Mouse (Mus musculus): ENCODE results near the gene Dnah6.

Gene Dnah6

GRCm38 (mm10) chr6:73221189-73221957, at the start of gene Dnah6:
Gene Dnah6, minus strand, starts transcription at chr6:73221651.
- DNase-seq (ENCODE audit: low spot score in 2 of 2) = peak; percentile 92 to 95

DNA sequence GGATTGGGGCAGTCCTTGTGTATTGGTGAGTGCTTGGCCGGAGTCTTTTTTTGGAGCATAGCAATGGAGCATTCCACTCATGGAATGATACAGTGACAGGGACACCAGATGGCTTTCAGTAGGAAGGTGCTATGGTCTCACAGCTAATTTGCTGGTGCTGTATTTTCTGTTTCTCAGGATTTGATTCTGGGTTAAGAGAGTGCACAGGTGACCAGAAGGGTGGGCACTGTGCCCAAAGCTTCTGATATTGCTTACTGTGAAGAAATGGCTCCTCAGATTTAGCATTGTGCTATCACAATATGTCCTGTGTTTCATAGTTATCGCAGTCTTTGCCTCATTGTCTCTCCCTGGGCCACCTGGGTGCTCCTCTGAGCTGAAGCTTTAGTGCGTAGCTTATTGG, 47.9 kb upstream of the Dnah6 start:
- DNase-seq (ENCODE audit: low spot score in 2 of 2) = no peak

GRCm38 (mm10) chr6:73267738-73268311, 46.4 kb upstream of the Dnah6 start:
- DNase-seq (ENCODE audit: low spot score in 2 of 2) = no peak

DNA sequence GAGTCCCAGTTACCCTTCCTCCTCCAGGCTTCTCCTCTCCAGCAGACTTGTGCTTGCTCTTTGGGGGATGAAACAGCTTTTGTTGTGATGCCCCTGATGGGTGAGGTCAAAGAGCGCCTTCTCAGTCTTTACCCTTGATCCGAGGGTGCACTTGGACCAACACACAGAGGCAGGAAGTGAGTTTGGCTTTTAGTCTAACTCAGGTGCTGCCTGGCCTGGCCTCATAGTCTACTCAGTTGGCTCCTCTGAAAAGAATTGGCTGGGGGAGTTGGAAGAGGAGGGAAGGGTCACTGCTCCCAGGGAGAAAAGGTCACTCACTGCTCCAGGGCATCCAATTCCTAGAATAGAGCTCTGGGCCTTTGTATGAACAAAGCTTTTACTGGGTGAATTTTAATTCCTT, 43.4 kb upstream of the Dnah6 start:
- no peak for DNase-seq (ENCODE audit: low spot score in 2 of 2)

DNA sequence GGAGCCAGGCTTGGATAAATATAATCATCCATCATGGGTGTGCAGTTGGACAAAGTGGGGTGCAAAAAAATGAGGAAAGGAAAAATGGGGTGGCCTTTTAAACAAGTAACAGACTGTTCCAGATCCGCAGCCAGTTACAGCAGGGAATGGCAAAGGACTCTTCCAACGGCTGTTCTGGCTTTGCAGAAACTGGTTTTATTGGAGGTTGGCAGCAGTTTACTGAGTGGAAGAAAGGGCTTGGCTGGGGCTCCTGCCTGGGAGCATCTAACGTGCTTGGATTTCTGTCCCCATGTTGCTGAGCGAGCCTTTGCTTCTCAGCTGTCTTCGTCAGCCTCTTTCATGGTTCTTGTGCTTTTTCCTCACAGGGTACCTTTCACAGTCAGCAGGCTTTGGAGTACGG, 38.7 kb upstream of the Dnah6 start:
- no peak for DNase-seq (ENCODE audit: low spot score in 2 of 2)

DNA sequence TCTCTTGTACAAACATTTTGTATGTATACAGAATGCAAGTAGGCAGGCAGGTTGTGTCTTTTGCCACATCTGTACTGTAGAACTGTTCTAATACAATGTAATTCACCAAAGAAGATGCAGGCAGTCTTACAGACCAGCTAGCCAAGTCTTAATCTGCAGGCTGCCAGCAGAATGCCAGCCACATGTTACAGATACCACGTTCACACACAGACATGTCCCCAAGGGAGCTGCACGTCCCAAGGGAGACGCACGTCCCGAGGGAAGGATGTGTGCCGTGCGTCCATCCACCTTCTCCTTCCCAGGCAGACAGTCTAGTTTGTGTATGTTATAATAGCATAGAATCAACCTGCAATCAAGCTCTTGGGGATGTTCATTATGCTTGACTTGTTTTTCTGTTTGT, 35.6 kb upstream of the Dnah6 start:
- DNase-seq (ENCODE audit: low spot score in 2 of 2) = no peak

DNA sequence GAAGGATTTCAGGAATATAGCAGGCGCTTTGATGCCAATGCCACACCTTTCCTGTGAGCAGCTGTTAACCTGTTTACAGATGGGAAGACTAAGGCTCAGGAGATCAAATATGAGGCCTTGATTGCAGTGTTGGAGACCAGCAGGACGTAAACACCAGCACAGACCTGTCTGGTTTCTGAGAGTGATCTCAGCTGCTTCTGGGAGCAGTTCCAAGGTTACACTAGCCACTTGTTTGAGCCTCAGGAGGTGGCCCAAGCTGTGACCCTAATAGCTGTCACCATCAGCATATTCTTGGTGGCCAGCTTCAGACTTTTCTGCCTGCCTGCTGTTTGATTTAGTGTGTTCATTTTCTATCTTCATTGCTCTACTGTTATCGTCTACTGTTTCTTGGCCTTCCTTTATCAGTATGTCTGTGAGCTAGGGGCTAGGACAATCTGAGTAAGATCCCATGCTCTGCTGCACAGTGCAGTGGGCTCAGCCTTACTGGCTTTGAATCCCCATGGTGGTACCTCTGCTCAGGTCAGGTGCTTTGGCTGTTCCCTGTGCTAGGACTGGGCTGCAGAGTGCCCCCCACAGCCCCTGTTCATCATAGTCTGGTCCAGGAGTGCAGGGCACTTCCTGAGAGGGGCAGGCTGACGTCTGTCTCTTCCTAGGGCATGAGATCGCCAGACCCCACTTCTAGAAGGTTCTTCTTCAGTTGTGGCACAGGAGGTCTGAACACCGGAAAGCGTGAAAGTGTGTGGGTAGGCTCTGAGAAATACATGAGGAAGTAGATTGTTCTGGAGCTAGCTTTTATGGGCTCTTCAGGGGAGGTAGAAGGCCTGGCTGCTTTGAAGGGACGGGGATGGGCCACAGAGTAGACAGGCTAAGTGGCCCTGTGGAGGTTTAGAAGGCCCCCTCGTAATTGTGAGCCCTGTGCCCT, 33.1 kb upstream of the Dnah6 start:
- no peak for DNase-seq (ENCODE audit: low spot score in 2 of 2)

DNA sequence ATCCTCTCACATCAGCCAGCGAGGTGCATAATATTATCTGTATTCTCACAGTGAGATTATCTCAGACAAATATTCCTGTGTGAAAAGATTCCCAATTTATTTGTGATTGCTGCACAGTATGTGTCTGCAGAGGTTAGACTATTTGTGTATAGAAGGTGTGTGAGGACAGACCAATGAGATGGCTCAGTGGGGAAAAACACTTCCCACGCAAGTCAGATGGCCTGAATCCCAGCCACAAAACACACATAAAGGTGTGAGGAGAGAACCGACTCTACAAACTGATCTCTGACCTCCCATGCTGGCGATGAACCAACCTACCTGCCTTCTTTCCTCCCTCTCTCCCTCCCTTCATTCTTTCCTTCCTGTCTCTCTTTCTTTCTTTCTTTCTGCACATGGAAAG, 32.1 kb upstream of the Dnah6 start:
- no peak for DNase-seq (ENCODE audit: low spot score in 2 of 2)

DNA sequence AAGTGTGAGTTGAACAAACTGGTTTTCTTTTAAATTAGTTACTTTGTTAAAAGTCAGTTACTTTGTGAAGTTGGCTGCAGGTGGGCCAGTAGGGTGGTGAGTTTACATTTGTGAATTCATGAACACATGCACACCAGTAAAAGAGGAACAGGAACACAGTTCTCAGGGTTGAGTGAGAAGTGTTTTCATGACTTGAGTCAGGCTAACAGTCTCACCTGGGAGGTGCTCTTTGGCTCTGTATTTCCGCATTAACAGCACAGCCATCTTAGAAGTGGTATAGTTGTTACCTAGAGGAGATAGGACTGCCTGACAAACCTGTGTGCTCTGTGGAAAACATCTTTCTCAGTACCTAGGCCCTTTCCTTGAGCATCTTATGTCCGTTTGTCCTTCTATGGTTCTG, 31.6 kb upstream of the Dnah6 start:
- DNase-seq (ENCODE audit: low spot score in 2 of 2) = no peak

- no peak for DNase-seq (ENCODE audit: low spot score in 2 of 2)
These were observed 30.9 kb upstream of the Dnah6 start for GRCm38 (mm10) chr6:73252396-73252795.

GRCm38 (mm10) chr6:73251336-73251735, 29.9 kb upstream of the Dnah6 start:
- DNase-seq (ENCODE audit: low spot score in 2 of 2) = no peak

GRCm38 (mm10) chr6:73249851-73250250, 28.4 kb upstream of the Dnah6 start:
- no peak for DNase-seq (ENCODE audit: low spot score in 2 of 2)

- no peak for DNase-seq (ENCODE audit: low spot score in 2 of 2)
These were observed 27.6 kb upstream of the Dnah6 start for GRCm38 (mm10) chr6:73249049-73249422.

DNA sequence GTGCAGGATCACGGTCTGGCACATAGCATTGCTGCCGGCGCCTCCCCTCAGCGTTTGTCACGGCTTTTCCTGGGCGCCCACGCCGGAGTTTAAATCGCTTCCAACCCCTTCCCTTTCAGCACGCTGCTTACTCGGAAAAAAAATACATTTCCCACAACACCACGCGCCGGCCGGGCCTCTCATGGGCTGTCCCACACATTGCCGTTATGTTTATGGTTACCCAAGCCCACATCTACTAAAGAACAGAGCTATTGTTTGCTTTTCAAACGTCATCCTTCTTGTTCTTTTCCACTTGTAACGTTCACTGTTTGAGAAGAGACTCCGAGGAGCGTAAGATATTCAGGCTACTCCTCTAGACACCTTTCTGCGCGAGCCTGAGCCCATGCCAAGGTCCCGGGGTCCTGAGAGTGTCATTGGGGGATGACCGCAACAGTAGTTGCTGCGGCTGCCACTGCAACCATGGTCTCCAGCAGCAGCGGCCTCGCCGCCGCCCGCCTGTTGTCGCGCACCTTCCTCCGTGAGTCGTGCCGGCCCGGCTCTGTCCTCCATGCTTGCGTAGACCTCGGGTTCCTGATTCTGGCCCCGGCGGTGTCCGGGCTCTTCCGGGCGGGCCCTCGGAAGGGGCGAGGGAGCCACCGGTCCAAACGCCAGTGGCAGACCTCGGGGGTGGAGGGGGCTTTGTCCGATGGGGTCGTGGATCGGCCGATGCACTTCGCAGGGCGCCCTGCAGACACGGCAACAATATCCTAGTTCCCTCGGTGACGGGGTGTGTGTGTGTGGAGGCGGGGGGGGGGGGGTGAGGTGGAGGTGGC, 27.0 kb upstream of the Dnah6 start, which contains the start of gene Suclg1:
Gene Suclg1 (plus strand): TSS at position 146 of the 812 bp plus-strand sequence.
- DNase-seq (ENCODE audit: low spot score in 2 of 2) = peak; percentile 86 to 87

DNA sequence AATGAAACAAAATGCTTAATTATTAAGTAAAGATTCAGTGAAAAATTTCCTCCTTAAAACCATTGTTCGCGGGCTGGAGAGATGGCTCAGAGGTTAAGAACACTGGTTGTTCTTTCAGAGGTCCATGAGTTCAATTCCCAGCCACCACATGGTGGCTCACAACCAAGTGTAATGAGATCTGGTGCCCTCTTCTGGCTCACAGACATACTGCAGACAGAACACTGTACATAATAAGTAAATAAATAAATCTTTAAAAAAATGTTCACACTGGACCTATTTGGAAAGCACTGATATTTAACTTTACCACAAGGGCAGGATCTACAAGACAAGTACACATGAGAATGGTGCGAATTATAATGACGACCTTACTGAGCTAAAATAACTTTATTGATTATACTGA, 26.0 kb upstream of the Dnah6 start:
- DNase-seq (ENCODE audit: low spot score in 2 of 2) = no peak

- no peak for DNase-seq (ENCODE audit: low spot score in 2 of 2)
These were observed 25.4 kb upstream of the Dnah6 start for GRCm38 (mm10) chr6:73246821-73247220.

DNA sequence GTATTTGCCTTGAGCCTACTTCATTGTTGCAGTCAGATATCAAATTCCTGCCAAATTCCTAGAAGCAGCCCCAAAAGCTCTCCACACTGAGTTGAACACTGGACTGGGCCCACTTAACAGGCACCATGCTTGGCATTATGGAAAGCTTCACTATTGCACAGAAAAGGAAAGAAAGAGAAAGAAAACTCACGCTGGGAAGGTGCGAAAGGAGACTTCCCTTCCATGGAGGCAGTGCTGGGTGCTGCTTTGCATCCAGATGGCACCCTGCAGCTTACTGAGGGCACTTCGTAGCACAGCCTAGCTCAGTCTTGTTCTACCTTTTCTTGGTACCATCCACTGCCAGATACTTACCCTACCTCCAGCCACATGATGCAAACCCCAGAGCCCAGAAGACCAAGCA, 14.2 kb upstream of the Dnah6 start:
- DNase-seq (ENCODE audit: low spot score in 2 of 2) = no peak

DNA sequence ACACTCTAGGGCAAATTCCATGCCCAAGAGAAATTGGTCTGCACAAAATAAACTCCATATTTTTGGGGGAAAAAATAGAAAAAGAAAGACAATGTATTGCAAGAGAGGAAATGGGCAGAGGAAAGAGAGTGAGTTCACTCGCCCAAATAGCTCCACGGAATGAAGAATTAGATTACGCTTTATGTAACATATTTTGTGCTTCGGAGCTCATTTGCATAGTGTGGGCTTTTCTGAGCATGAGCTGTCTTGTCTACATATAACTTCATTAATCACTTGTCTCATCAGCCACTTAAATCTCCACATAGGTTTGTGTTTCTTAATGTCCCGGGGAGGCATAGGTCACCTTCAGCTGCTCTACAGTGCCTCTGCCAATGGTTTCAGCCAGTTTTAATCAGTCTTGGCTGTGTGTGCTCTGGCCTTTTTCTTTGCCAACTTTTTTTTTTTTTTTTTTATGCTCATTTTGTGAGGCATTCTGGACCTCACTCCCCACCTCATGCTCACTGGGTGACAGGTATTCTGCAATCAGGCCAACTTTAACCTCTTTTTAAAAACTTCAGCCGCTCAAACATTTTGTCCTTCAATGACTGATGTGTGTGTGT, 12.9 kb upstream of the Dnah6 start:
- DNase-seq (ENCODE audit: low spot score in 2 of 2) = no peak

- DNase-seq (ENCODE audit: low spot score in 2 of 2) = no peak
These were observed 11.8 kb upstream of the Dnah6 start for GRCm38 (mm10) chr6:73233202-73233726.

- DNase-seq (ENCODE audit: low spot score in 2 of 2) = no peak
These were observed 10.7 kb upstream of the Dnah6 start for GRCm38 (mm10) chr6:73232152-73232584.

DNA sequence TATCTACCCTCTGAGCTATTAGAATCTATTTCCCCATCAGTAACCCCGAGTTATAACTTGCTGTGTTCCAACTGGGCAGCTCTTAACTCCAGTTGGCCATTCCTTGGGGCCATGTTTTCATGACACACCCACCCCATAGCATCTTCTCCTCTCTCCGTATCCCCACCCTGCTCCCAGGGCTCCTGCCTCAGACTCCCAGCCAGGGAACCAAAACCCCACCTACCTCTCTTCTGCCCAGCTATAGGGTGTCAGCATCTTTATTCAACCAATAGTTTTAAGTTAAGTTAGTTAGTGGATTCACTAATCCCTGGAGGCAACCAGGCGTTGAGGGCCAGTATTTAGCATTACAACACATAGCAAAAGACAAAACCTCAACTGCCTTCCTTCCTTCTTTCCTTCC, 7.4 kb upstream of the Dnah6 start:
- no peak for DNase-seq (ENCODE audit: low spot score in 2 of 2)
